In genomic region chr12:69413303-69413702, GRCm38 (mm10) we compare ENCODE assay signal across 33 mouse cellular contexts. TPM values are rescaled to one million over a fixed set of nuclear protein-coding genes. Genes with fewer than 3 reads are reported as not detected.
DNase-seq lines count a peak whose midpoint lies in the region; ATAC-seq and TF ChIP-seq lines count a peak whose summit lies in the region.
"Had no signal": no experiment of that assay in that cellular context is flagged by ENCODE, and none has a peak within 500 bp of the region (broad histone marks: within the 10 kb centered on the region; RNA-seq: fewer than 3 reads in every experiment).

No protein-coding gene starts in this region.

- peaks cover 34% of the 10 kb centered on the region; the same call in 1 of the 2 replicates for H3K4me1 ChIP-seq in spleen, adult 2 months (ENCODE audit: control insufficient read depth, insufficient read depth, insufficient read length)
- H3K4me1 ChIP-seq: midbrain, embryonic 10.5 days; midbrain, embryonic 15.5 days; neural tube, embryonic 12.5 days had no signal

- no peaks in the 10 kb centered on the region for H3K27me3 ChIP-seq in spleen, adult 2 months (ENCODE audit: control insufficient read depth, insufficient read depth, low read length)
- H3K27me3 ChIP-seq: CH12.LX; embryonic facial prominence, embryonic 12.5 days; heart, embryonic 13.5 days; midbrain, embryonic 15.5 days; neural tube, embryonic 12.5 days had no signal

- TF ChIP-seq POLR2A in spleen, adult 2 months (IDR thresholded peaks at IDR 0.05; ENCODE audit: low read depth, low read length), result no peak

- intact Hi-C loops in gastrocnemius, adult 2 months (cut with DNase I), result no loop called here

- no peaks in the 10 kb centered on the region for H3K36me3 ChIP-seq in spleen, adult 2 months (ENCODE audit: control insufficient read depth, insufficient read depth, low read length)
- H3K36me3 ChIP-seq: embryonic facial prominence, embryonic 12.5 days; heart, embryonic 13.5 days; midbrain, embryonic 10.5 days; midbrain, embryonic 15.5 days; neural tube, embryonic 12.5 days had no signal

- peak overlapping the region; percentile 28; the same call in 1 of the 2 replicates for H3K27ac ChIP-seq in gastrocnemius, adult 2 months
- H3K27ac ChIP-seq in spleen, adult 2 months (ENCODE audit: insufficient read depth, low read length), result peak overlapping the region; percentile 78; the same call in 1 of the 2 replicates
- H3K27ac ChIP-seq: embryonic facial prominence, embryonic 12.5 days; heart, embryonic 13.5 days; hindbrain, postnatal 0 days; kidney, postnatal 0 days; liver, embryonic 14.5 days; midbrain, embryonic 10.5 days; midbrain, embryonic 15.5 days; neural tube, embryonic 12.5 days had no signal

- DNase-seq in gastrocnemius, adult 2 months, result no peak
- DNase-seq in gastrocnemius, postnatal 10 days, result no peak
- DNase-seq in spleen, adult 2 months (ENCODE audit: low read depth in 1 of 2, low spot score in 2 of 2), result no peak
- DNase-seq in spleen, postnatal 14 days (ENCODE audit: low spot score in 2 of 2), result no peak
- DNase-seq in naive thymus-derived CD4-positive, alpha-beta T cell, adult 2 months (ENCODE audit: low read depth), result peak; percentile 65
- no peak for DNase-seq in left cerebral cortex, adult 8-10 months (ENCODE audit: low spot score in 2 of 2)
- DNase-seq in B cell, adult 2 months, result no peak
- DNase-seq: adrenal gland, adult 8-10 months; cerebellum, adult 11 months; cerebellum, adult 9-10 months; cerebellum, postnatal 36 days; embryo, embryonic 11 days; heart, postnatal 10 days; kidney, adult 18-20 months; layer of hippocampus, postnatal 36 days; liver; lung, adult 2 months; right cerebral cortex, adult 18-20 months; spleen, adult 18-20 months; thymus, postnatal 14 days had no signal

- no peak for TF ChIP-seq CTCF in gastrocnemius, adult 2 months (IDR thresholded peaks at IDR 0.05)
- TF ChIP-seq CTCF in spleen, adult 2 months (IDR thresholded peaks at IDR 0.05; ENCODE audit: extremely low read depth, insufficient read depth, insufficient read length, insufficient replicate concordance), result no peak

- H3K4me3 ChIP-seq in gastrocnemius, adult 2 months, result no peak overlapping the region
- H3K4me3 ChIP-seq in spleen, adult 2 months (ENCODE audit: extremely low read depth, insufficient read depth, insufficient read length), result no peak overlapping the region
- H3K4me3 ChIP-seq: embryonic facial prominence, embryonic 12.5 days; heart, embryonic 13.5 days; midbrain, embryonic 10.5 days; midbrain, embryonic 15.5 days; neural tube, embryonic 12.5 days had no signal

- ATAC-seq in common myeloid progenitor, adult 5-6 weeks (replicated peaks; ENCODE audit: low read depth, poor library complexity, severe bottlenecking), result 0 out of 2 replicates have a peak, but pooled peaks have one; percentile 47
- ATAC-seq: forebrain, embryonic 14.5 days; hindbrain, postnatal 0 days; midbrain, embryonic 15.5 days had no signal

- 1% methylated on average over 3 of the region's 3 CpGs for WGBS in spleen, adult 2 months

RNA-seq across cellular contexts. Expression of gene Gm9887, which starts 41.0 kb away (rescaled TPM):
- not detected for total RNA-seq in gastrocnemius, adult 2 months (2021)
- under 1 TPM; 0.45 to 0.54 TPM for total RNA-seq in gastrocnemius, postnatal 10 days (2021)
- 3.0 and 5.6 TPM in 2 replicates for polyA plus RNA-seq in spleen, adult 2 months (2012; rRNA removed)
- total RNA-seq in common myeloid progenitor, adult 5-6 weeks (2017), result 1.5 TPM in 1 of 2 replicates, not detected in the other
- total RNA-seq in left cerebral cortex, adult 8-10 months (2022), result 1 to 10 TPM in 1 of 4 experiments, under 1 TPM in 1, not detected in 2; 0.87 to 1.6 TPM
- total RNA-seq: gastrocnemius, adult 18-20 months; hindbrain, postnatal 0 days; megakaryocyte progenitor cell, adult 5-6 weeks had no signal

RNA-seq across cellular contexts. Expression of gene Arf6, which starts 41.4 kb away (rescaled TPM):
- 10 to 100 TPM; 20.5 to 20.8 TPM for total RNA-seq in gastrocnemius, adult 2 months (2021)
- 10 to 100 TPM; 42.5 to 52.1 TPM for total RNA-seq in gastrocnemius, postnatal 10 days (2021)
- polyA plus RNA-seq in spleen, adult 2 months (2012; rRNA removed), result 182 and 253 TPM in 2 replicates
- total RNA-seq in common myeloid progenitor, adult 5-6 weeks (2017), result 104 and 110 TPM in 2 replicates
- 10 to 100 TPM; 53.1 to 59.5 (median 56.7) TPM for total RNA-seq in left cerebral cortex, adult 8-10 months (2022)

RNA-seq across cellular contexts. Expression of gene Nemf, which starts 56.3 kb away (rescaled TPM):
- total RNA-seq in gastrocnemius, adult 2 months (2021), result 10 to 100 TPM; 23.1 to 23.6 TPM
- 10 to 100 TPM; 21.3 to 23.4 TPM for total RNA-seq in gastrocnemius, postnatal 10 days (2021)
- 2.3 and 2.6 TPM in 2 replicates for polyA plus RNA-seq in spleen, adult 2 months (2012; rRNA removed)
- 126 and 136 TPM in 2 replicates for total RNA-seq in common myeloid progenitor, adult 5-6 weeks (2017)
- total RNA-seq in left cerebral cortex, adult 8-10 months (2022), result 10 to 100 TPM; 43.7 to 46.5 (median 45.8) TPM
